Mouse (Mus musculus) mature B cell (primary cell): ENCODE data around the gene Cnpy3.

Source experiments
- in situ Hi-C: fragments of 300-500 bp; cut with MboI; formaldehyde crosslinking; loops from 2 replicates; pipeline ENCODE4 v1.14.3; 2019

The Cnpy3 gene

GRCm38 (mm10) chr17:46714756-46715481 is 37.1 kb downstream of the Cnpy3 start:
- in situ Hi-C loops, result no loop called here

DNA sequence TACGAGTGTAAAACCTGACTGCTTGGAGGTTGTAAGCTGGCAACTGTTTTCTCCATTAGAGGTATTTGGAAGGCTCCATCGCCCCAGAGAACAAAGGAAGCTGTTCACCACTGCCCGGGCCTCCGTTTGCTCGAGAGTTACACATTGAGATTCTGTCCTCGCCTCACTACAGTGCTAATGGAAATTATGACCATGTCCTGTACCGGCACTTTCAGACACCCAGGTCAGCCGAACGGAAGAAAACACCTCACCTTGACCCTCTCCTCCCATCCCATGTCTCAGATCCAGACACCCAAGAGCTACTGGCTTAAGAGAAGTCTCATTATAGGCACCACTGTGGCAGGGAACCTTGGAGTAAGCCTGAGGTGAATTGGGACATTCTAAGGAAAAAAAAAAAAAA is 38.2 kb downstream of the Cnpy3 start:
- in situ Hi-C loops, result no loop called here

GRCm38 (mm10) chr17:46712442-46712841 is 39.6 kb downstream of the Cnpy3 start:
- in situ Hi-C loops, result no loop called here

DNA sequence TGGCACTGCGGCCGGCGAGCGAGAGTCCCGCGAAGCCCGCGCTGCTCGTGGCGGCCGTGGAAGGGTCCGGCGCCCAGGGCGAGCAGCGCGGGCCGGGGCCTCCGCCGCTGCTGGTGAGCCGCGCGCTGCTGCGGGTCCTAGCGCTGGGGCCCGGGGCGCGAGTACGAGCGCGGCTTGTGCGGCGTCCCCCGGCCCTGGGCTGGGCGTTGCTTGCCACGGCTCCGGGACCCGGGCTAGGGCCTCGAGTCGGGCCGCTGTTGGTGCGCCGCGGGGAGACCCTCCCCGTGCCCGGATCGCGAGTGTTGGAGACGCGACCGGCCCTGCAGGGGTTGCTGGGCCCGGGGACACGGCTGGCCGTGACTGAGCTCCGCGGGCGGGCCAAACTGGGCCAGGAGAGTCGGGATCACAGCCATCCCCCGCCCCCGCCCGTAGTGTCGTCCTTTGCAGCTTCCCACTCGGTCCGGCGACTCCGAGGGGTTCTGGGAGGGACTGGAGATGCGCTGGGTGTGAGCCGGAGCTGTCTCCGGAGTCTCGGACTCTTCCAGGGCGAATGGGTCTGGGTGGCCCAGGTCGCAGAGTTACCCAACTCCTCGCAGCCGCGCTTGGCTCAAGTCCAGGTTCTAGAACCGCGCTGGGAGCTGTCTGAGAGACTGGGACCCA is 40.3 kb downstream of the Cnpy3 start:
- in situ Hi-C loops, result no loop called here

DNA sequence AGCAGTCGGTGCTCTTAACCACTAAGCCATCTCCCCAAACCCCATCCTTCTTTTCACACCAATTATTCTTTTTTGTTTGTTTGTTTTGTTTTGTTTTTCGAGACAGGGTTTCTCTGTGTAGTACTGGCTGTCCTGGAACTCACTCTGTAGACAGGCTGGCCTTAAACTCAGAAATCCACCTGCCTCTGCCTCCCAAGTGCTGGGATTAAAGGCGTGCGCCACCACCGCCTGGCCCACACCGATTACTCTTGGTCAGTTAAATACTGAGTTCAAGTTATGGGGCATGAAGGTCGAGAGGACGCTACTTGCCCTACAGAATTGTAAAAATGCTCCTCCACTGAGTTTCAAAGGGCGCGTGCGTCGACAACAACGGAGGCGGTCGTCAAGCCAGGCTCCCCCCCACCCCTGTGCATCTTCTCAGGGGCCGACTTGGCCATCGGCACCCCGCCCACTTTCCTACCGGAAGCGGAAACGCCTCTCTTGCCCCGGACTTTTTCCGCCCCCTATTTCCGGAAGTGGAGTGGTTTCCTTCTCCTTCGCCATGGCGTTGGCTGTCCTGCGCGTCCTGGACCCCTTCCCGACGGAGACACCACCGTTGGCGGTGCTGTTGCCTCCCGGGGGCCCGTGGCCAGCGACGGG is 40.9 kb downstream of the Cnpy3 start, which contains the start of gene Pex6:
Gene Pex6 (plus strand): TSS at position 505 of the 639 bp plus-strand sequence.
- in situ Hi-C loops, result no loop called here

- in situ Hi-C loops, result no loop called here
Measured at GRCm38 (mm10) chr17:46706375-46707089, 45.5 kb downstream of the Cnpy3 start.

GRCm38 (mm10) chr17:46704887-46705835 is 46.9 kb downstream of the Cnpy3 start, which contains the start of gene Ppp2r5d:
Ppp2r5d (minus strand) TSS chr17:46705111.
- in situ Hi-C loops, result no loop called here

DNA sequence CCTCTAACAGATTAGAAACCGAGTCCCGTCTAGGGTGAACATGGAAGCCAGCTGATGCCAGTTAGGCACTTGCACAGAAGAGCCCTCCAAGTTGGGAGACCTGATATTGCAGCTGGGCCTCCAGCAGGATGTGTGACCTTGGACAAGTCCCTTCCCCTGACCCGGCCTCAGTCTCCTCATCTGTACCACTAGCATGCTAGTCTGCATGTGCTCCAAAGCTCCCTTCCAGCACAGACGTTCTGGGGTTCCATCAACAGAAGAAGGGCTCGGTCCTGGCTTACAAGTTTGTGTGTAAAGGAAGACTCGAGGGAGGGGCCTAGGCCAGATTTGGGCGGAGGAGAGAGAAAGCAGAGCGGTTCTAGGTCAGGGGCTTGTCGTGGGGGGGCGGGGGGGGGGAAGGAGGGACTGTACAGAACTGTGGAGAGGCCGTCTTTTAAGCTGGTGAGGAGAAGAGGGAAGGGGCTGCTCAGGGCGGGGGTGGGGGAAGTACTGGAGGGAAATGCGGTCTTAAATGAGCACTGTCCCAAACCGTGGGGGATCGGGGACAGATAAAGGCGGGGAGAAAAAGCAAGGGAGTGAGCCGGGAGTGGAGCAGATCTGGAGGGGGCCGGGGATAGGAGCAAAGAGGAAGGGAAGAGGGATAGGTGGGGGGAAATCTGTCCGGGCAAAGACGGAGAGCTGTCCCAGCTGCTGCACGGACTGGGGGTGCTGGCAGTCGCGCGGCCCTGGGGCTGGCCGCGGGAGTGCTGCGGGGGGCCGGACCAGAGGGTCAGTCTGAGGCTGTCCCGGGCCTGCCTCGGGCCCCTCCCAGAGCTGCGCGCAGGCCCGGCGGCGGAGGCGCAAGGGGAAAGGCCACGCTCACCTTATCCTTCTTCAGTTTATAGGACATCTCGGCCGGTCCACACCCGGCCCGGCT is 47.8 kb downstream of the Cnpy3 start:
- in situ Hi-C loops, result no loop called here

GRCm38 (mm10) chr17:46702506-46702905 is 49.5 kb downstream of the Cnpy3 start:
- in situ Hi-C loops, result no loop called here

DNA sequence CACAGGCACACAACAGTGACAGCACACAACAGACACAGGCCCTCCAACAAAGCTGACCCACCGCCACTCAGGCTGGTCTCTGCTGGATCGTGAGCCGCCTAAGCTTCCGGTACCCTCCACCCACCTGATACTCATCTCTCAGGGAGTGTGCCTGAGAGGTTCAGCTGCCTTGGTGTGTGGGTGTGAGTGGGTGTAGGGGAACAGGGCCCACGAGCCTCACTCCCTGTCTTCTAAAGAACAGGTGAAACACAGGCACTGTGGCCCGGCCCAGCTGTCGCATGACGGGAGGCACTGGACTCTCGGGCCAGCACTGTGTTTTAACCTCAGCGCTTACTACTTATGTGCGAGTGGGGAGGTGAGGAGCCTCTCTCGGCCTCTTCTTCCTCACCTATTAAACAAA is 49.9 kb downstream of the Cnpy3 start:
- in situ Hi-C loops, result no loop called here

- in situ Hi-C loops, result no loop called here
Measured at GRCm38 (mm10) chr17:46701489-46701888, 50.5 kb downstream of the Cnpy3 start.

- in situ Hi-C loops, result no loop called here
Measured at GRCm38 (mm10) chr17:46699912-46700311, 52.1 kb downstream of the Cnpy3 start.

- in situ Hi-C loops, result no loop called here
Measured at GRCm38 (mm10) chr17:46699245-46699644, 52.8 kb downstream of the Cnpy3 start.

- in situ Hi-C loops, result no loop called here
Measured at GRCm38 (mm10) chr17:46698515-46698914, 53.5 kb downstream of the Cnpy3 start.

- in situ Hi-C loops, result no loop called here
Measured at GRCm38 (mm10) chr17:46694517-46695063, 57.4 kb downstream of the Cnpy3 start.

- in situ Hi-C loops, result no loop called here
Measured at GRCm38 (mm10) chr17:46691390-46691789, 60.6 kb downstream of the Cnpy3 start.

GRCm38 (mm10) chr17:46690665-46691064 is 61.3 kb downstream of the Cnpy3 start:
- in situ Hi-C loops, result no loop called here

DNA sequence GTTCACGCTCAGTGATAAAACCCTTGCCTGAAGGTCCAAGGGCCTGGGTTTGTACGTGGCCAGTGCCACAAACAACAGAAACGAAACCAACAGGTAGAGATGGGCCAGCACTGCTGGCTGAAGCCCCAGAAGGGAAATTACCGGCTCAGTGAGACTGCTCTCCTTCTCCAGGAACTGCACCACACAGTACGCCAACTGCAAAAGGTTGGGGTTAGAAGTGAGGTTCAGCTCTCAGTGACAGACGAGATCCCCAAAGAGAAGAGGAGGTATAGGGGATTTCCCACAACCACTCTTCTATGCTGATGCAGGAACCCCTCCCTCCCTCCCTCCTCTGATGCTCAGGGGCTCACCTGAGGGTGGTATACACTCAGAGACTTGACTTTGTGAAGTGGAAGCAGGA is 66.1 kb downstream of the Cnpy3 start:
- in situ Hi-C loops, result no loop called here
